Mouse (Mus musculus) hindbrain, embryonic 15.5 days (tissue): Measurements from ENCODE around the gene Clrn3. TPM values are rescaled to one million over a fixed set of nuclear protein-coding genes. Genes with fewer than 3 reads are reported as not detected.
A peak's percentile ranks its signal among the peaks of the same experiment; 100 is the strongest.

ENCODE experiments used
- ATAC-seq: fragments of 200-750 bp; cut with Nextera tagmentation; 2 replicates; pipeline ENCODE4 v1.8.0; 2017; ENCODE audit warnings: low read depth, moderate number of reproducible peaks, moderate TSS enrichment; ENCODE audit not compliant: low FRiP score
- H3K27ac ChIP-seq: fragments of 300-500 bp; sonication (generic); replicated peaks from 2 replicates; pipeline ENCODE4 v1.5.1; 2015; ENCODE audit warnings: mild to moderate bottlenecking, inconsistent platforms
- H3K27me3 ChIP-seq: fragments of 300-500 bp; sonication (generic); 2 replicates; pipeline ENCODE4 v1.6.1; 2015; ENCODE audit warnings: control low read depth, inconsistent platforms
- H3K36me3 ChIP-seq: fragments of 300-500 bp; sonication (generic); 2 replicates; pipeline ENCODE4 v1.6.1; 2015; ENCODE audit warnings: control low read depth, inconsistent platforms
- H3K4me1 ChIP-seq: fragments of 300-500 bp; sonication (generic); replicated peaks from 2 replicates; pipeline ENCODE4 v1.6.1; 2015; ENCODE audit warnings: control low read depth, inconsistent platforms
- H3K4me2 ChIP-seq: fragments of 300-500 bp; sonication (generic); 2 replicates; pipeline ENCODE4 v1.6.1; 2015; ENCODE audit warnings: moderate library complexity, mild to moderate bottlenecking, inconsistent platforms
- H3K4me3 ChIP-seq: fragments of 300-500 bp; sonication (generic); 2 replicates; pipeline ENCODE4 v1.5.1; 2015; ENCODE audit warnings: mild to moderate bottlenecking, inconsistent platforms
- H3K9ac ChIP-seq: fragments of 300-500 bp; sonication (generic); 2 replicates; pipeline ENCODE4 v1.6.1; 2015; ENCODE audit warnings: inconsistent platforms
- H3K9me3 ChIP-seq: fragments of 300-500 bp; sonication (generic); 2 replicates; pipeline ENCODE4 v1.6.1; 2016; ENCODE audit warnings: control low read depth, inconsistent platforms
- WGBS: fragments of 180-500 bp; shearing (Covaris S2); methylation state at CpG from one replicate; pipeline ENCODE4 v1.1.7; 2015; 5-methylcytosine and 5-hydroxymethylcytosine counted together
- polyA plus RNA-seq: library from polyadenylated mRNA; unstranded; fragments of >200 nt; fragmentation: Nextera tagmentation; extraction: Ambion mirVana; gene quantifications from 2 replicates; pipeline ENCODE4 v1.2.1, GENCODE M21; 2015

Clrn3 gene
- polyA plus RNA-seq, 1 experiment from 2014 or later, result not detected

GRCm38 (mm10) chr7:135484341-135484740 lies 44.1 kb downstream of the Clrn3 start:
- Histone ChIP-seq H3K4me2 (no peak overlapping the region), H3K9me3 (no peaks in the 10 kb centered on the region), H3K4me3 (no peak overlapping the region), H3K36me3 (no peaks in the 10 kb centered on the region), H3K4me1 (peaks cover 28% of the 10 kb centered on the region), H3K27ac (no peak overlapping the region), H3K9ac (no peak overlapping the region), H3K27me3 (peaks cover 7% of the 10 kb centered on the region; the same call in 1 of the 2 replicates)
- 54% methylated on average over 11 of the region's 11 CpGs for WGBS
- no peak for ATAC-seq

- no peaks in the 10 kb centered on the region for H3K36me3 ChIP-seq
- no peak overlapping the region for H3K27ac ChIP-seq
- no peaks in the 10 kb centered on the region for H3K9me3 ChIP-seq
- H3K4me1 ChIP-seq, result peaks cover 31% of the 10 kb centered on the region
- peaks cover 7% of the 10 kb centered on the region; the same call in 1 of the 2 replicates for H3K27me3 ChIP-seq
- no peak overlapping the region for H3K4me3 ChIP-seq
- ATAC-seq, result no peak
- H3K4me2 ChIP-seq, result no peak overlapping the region
- 44% methylated on average over 6 of the region's 6 CpGs for WGBS
- no peak overlapping the region for H3K9ac ChIP-seq
These were observed 44.7 kb downstream of the Clrn3 start for GRCm38 (mm10) chr7:135483751-135484150.

GRCm38 (mm10) chr7:135481150-135481549 lies 47.3 kb downstream of the Clrn3 start:
- no peak for ATAC-seq
- Histone ChIP-seq H3K27me3 (peaks cover 7% of the 10 kb centered on the region; the same call in 1 of the 2 replicates), H3K27ac (no peak overlapping the region), H3K9ac (no peak overlapping the region), H3K4me1 (peaks cover 23% of the 10 kb centered on the region), H3K9me3 (no peaks in the 10 kb centered on the region), H3K4me3 (no peak overlapping the region), H3K4me2 (no peak overlapping the region), H3K36me3 (no peaks in the 10 kb centered on the region)
- 53% methylated on average over 7 of the region's 7 CpGs for WGBS

- H3K9ac ChIP-seq, result no peak overlapping the region
- ATAC-seq, result 0 out of 2 replicates have a peak, but pooled peaks have one; percentile 56
- H3K27me3 ChIP-seq, result peaks cover 7% of the 10 kb centered on the region; the same call in 1 of the 2 replicates
- H3K4me1 ChIP-seq, result peaks cover 11% of the 10 kb centered on the region
- 76% methylated on average over 6 of the region's 6 CpGs for WGBS
- no peaks in the 10 kb centered on the region for H3K9me3 ChIP-seq
- H3K27ac ChIP-seq, result no peak overlapping the region
- H3K36me3 ChIP-seq, result no peaks in the 10 kb centered on the region
- no peak overlapping the region for H3K4me3 ChIP-seq
- no peak overlapping the region for H3K4me2 ChIP-seq
These were observed 48.5 kb downstream of the Clrn3 start for GRCm38 (mm10) chr7:135479912-135480311.

- Histone ChIP-seq H3K9me3 (no peaks in the 10 kb centered on the region), H3K36me3 (no peaks in the 10 kb centered on the region)
- 20% methylated on average over 10 of the region's 10 CpGs for WGBS
These were observed 49.1 kb downstream of the Clrn3 start for GRCm38 (mm10) chr7:135479322-135479880.

GRCm38 (mm10) chr7:135477256-135477655 lies 51.2 kb downstream of the Clrn3 start:
- Histone ChIP-seq H3K4me3 (no peak overlapping the region), H3K27me3 (no peaks in the 10 kb centered on the region), H3K9ac (no peak overlapping the region), H3K4me1 (peaks cover 7% of the 10 kb centered on the region; the same call in 1 of the 2 replicates), H3K4me2 (no peak overlapping the region), H3K27ac (no peak overlapping the region), H3K9me3 (no peaks in the 10 kb centered on the region), H3K36me3 (no peaks in the 10 kb centered on the region)
- ATAC-seq, result no peak
- WGBS, result 66% methylated on average over 5 of the region's 5 CpGs

More at GRCm38 (mm10) chr7:135479322-135479880, 49.1 kb downstream of the Clrn3 start:
- Histone ChIP-seq H3K4me1 (peaks cover 7% of the 10 kb centered on the region), H3K27ac (no peak overlapping the region), H3K9ac (no peak overlapping the region), H3K27me3 (peaks cover 7% of the 10 kb centered on the region; the same call in 1 of the 2 replicates), H3K4me3 (no peak overlapping the region), H3K4me2 (no peak overlapping the region)
- ATAC-seq, result no peak

GRCm38 (mm10) chr7:135475981-135476380 lies 52.5 kb downstream of the Clrn3 start:
- 49% methylated on average over 8 of the region's 8 CpGs for WGBS
- no peak overlapping the region for H3K9ac ChIP-seq
- no peak for ATAC-seq
- no peaks in the 10 kb centered on the region for H3K36me3 ChIP-seq
- no peaks in the 10 kb centered on the region for H3K9me3 ChIP-seq
- H3K27me3 ChIP-seq, result no peaks in the 10 kb centered on the region
- H3K27ac ChIP-seq, result no peak overlapping the region
- no peak overlapping the region for H3K4me3 ChIP-seq
- peaks cover 7% of the 10 kb centered on the region; the same call in 1 of the 2 replicates for H3K4me1 ChIP-seq
- no peak overlapping the region for H3K4me2 ChIP-seq

GRCm38 (mm10) chr7:135470319-135470718 lies 58.1 kb downstream of the Clrn3 start:
- Histone ChIP-seq H3K27me3 (no peaks in the 10 kb centered on the region), H3K4me1 (peaks cover 8% of the 10 kb centered on the region; the same call in 1 of the 2 replicates), H3K9ac (no peak overlapping the region), H3K4me2 (no peak overlapping the region), H3K36me3 (no peaks in the 10 kb centered on the region), H3K9me3 (no peaks in the 10 kb centered on the region), H3K27ac (no peak overlapping the region), H3K4me3 (no peak overlapping the region)
- 87% methylated on average over 5 of the region's 5 CpGs for WGBS
- ATAC-seq, result no peak

- Histone ChIP-seq H3K27me3 (no peaks in the 10 kb centered on the region), H3K9ac (no peak overlapping the region), H3K36me3 (no peaks in the 10 kb centered on the region), H3K27ac (no peak overlapping the region), H3K4me3 (no peak overlapping the region), H3K9me3 (no peaks in the 10 kb centered on the region), H3K4me1 (peaks cover 17% of the 10 kb centered on the region), H3K4me2 (no peak overlapping the region)
- no peak for ATAC-seq
- WGBS, result 37% methylated on average over 7 of the region's 7 CpGs
These were observed 59.8 kb downstream of the Clrn3 start for GRCm38 (mm10) chr7:135468631-135469030.

- H3K4me3 ChIP-seq, result peak overlapping the region; percentile 16; the same call in 1 of the 2 replicates
- peak overlapping the region; percentile 48 for H3K4me2 ChIP-seq
- ATAC-seq, result peak; percentile 84
- no peaks in the 10 kb centered on the region for H3K27me3 ChIP-seq
- H3K27ac ChIP-seq, result peak overlapping the region; percentile 63
- peaks cover 17% of the 10 kb centered on the region for H3K4me1 ChIP-seq
- no peaks in the 10 kb centered on the region for H3K36me3 ChIP-seq
- WGBS, result 11% methylated on average over 12 of the region's 12 CpGs
- H3K9ac ChIP-seq, result peak overlapping the region; percentile 41; the same call in 1 of the 2 replicates
- H3K9me3 ChIP-seq, result no peaks in the 10 kb centered on the region
These were observed 63.2 kb downstream of the Clrn3 start for GRCm38 (mm10) chr7:135465293-135465692.

GRCm38 (mm10) chr7:135464689-135465259 lies 63.7 kb downstream of the Clrn3 start:
- no peaks in the 10 kb centered on the region for H3K36me3 ChIP-seq
- H3K4me2 ChIP-seq, result peak overlapping the region; percentile 48
- H3K27me3 ChIP-seq, result no peaks in the 10 kb centered on the region
- H3K9ac ChIP-seq, result no peak overlapping the region
- WGBS, result 33% methylated on average over 3 of the region's 3 CpGs
- H3K9me3 ChIP-seq, result no peaks in the 10 kb centered on the region
- ATAC-seq, result peak; percentile 63
- H3K4me3 ChIP-seq, result no peak overlapping the region
- peaks cover 17% of the 10 kb centered on the region for H3K4me1 ChIP-seq
- 0 out of 2 replicates have a peak overlapping the region, but pooled peaks have one; percentile 41 for H3K27ac ChIP-seq
